Mouse (Mus musculus): ENCODE data around the gene Agfg1.

DNA sequence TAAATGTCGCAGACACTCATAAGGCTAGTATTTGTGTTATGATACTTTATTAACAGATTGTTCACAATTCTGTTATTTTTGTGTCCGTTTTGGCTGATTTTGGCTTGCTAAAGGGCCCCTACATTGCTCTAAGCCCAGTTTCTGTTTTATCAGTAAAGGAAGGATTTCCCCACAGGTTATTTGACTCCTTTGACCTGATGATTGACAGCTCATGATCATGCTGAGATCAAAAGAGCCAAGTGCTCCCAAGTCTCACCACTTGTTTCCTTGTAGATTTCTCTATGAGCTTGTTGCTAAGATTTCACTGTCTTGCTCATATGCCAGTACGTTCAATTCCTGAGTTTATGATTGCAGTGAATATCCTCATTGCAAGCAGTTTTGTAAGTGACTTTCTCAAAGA is 30.9 kb downstream of the Agfg1 start:
- TF ChIP-seq GATA1 (IDR thresholded peaks at IDR 0.05; ENCODE audit: low read length) (no peak), TAL1 (IDR thresholded peaks at IDR 0.05; ENCODE audit: low read length) (no peak)
